Mouse (Mus musculus): ENCODE results near the gene Endov. TPM values are rescaled to one million over a fixed set of nuclear protein-coding genes. Genes with fewer than 3 reads are reported as not detected.

The Endov gene
- polyA plus RNA-seq, 1 experiment from 2014 or later, result 15.7 TPM

DNA sequence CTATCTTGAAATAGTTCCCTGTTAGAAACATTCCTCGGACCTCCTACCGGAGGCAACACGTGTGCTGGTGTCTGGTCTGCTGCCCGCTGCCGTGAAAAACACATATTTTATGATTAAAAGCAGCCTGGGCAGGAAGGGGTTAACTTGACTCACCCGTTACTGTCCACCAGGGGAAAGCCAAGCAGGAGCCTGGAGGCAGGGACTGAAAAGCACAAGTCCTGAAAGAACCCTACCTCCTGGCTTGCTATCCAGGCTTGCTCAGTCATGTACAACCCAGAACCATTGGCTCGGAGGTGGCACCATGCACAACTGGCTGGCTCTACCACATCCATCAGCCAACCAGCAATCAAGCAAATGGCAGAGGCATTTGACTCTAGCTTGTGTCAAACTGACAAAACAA is 42.6 kb downstream of the Endov start:
- H3K27me3 ChIP-seq (ENCODE audit: control insufficient read depth, insufficient read depth, low read length), result no peaks in the 10 kb centered on the region
- no peaks in the 10 kb centered on the region for H3K9me3 ChIP-seq (ENCODE audit: control insufficient read depth, low read depth, low read length)
- no peaks in the 10 kb centered on the region for H3K36me3 ChIP-seq (ENCODE audit: control insufficient read depth, insufficient read depth, low read length)
- H3K27ac ChIP-seq (ENCODE audit: low read length), result no peak overlapping the region
- 62% methylated on average over 7 of the region's 7 CpGs for WGBS
- no peaks in the 10 kb centered on the region for H3K4me1 ChIP-seq (ENCODE audit: control insufficient read depth, insufficient read depth, low read length)
- no peak overlapping the region for H3K9ac ChIP-seq (replicated peaks; ENCODE audit: low read depth, low read length)
- H3K4me3 ChIP-seq (ENCODE audit: low read depth, low read length), result no peak overlapping the region
- no peak overlapping the region for H3K4me2 ChIP-seq (replicated peaks; ENCODE audit: low read depth, low read length)
- ATAC-seq (ENCODE audit: insufficient number of reproducible peaks, insufficient read depth, low FRiP score, low read depth), result no peak

- no peaks in the 10 kb centered on the region for H3K36me3 ChIP-seq (ENCODE audit: control insufficient read depth, insufficient read depth, low read length)
- no peak for ATAC-seq (ENCODE audit: insufficient number of reproducible peaks, insufficient read depth, low FRiP score, low read depth)
- no peak overlapping the region for H3K4me3 ChIP-seq (ENCODE audit: low read depth, low read length)
- H3K4me2 ChIP-seq (replicated peaks; ENCODE audit: low read depth, low read length), result no peak overlapping the region
- 34% methylated on average over 14 of the region's 14 CpGs for WGBS
- H3K9ac ChIP-seq (replicated peaks; ENCODE audit: low read depth, low read length), result no peak overlapping the region
- no peaks in the 10 kb centered on the region for H3K9me3 ChIP-seq (ENCODE audit: control insufficient read depth, low read depth, low read length)
- H3K27me3 ChIP-seq (ENCODE audit: control insufficient read depth, insufficient read depth, low read length), result 0 out of 2 replicates have a peak, but pooled peaks cover 2% of the 10 kb centered on the region
- no peak overlapping the region for H3K27ac ChIP-seq (ENCODE audit: low read length)
- H3K4me1 ChIP-seq (ENCODE audit: control insufficient read depth, insufficient read depth, low read length), result no peaks in the 10 kb centered on the region
Observed at GRCm38 (mm10) chr11:119539944-119540343, 48.8 kb downstream of the Endov start.

- H3K27ac ChIP-seq (ENCODE audit: low read length), result no peak overlapping the region
- no peaks in the 10 kb centered on the region for H3K9me3 ChIP-seq (ENCODE audit: control insufficient read depth, low read depth, low read length)
- H3K4me1 ChIP-seq (ENCODE audit: control insufficient read depth, insufficient read depth, low read length), result no peaks in the 10 kb centered on the region
- no peaks in the 10 kb centered on the region for H3K36me3 ChIP-seq (ENCODE audit: control insufficient read depth, insufficient read depth, low read length)
- no peak for ATAC-seq (ENCODE audit: insufficient number of reproducible peaks, insufficient read depth, low FRiP score, low read depth)
- H3K27me3 ChIP-seq (ENCODE audit: control insufficient read depth, insufficient read depth, low read length), result peaks cover 8% of the 10 kb centered on the region; the same call in 1 of the 2 replicates
- 80% methylated on average over 9 of the region's 9 CpGs for WGBS
- H3K4me2 ChIP-seq (replicated peaks; ENCODE audit: low read depth, low read length), result no peak overlapping the region
- H3K9ac ChIP-seq (replicated peaks; ENCODE audit: low read depth, low read length), result no peak overlapping the region
- H3K4me3 ChIP-seq (ENCODE audit: low read depth, low read length), result no peak overlapping the region
Observed at GRCm38 (mm10) chr11:119540560-119540959, 49.4 kb downstream of the Endov start.

- no peak overlapping the region for H3K4me3 ChIP-seq (ENCODE audit: low read depth, low read length)
- WGBS, result 70% methylated on average over 9 of the region's 9 CpGs
- no peaks in the 10 kb centered on the region for H3K9me3 ChIP-seq (ENCODE audit: control insufficient read depth, low read depth, low read length)
- H3K27me3 ChIP-seq (ENCODE audit: control insufficient read depth, insufficient read depth, low read length), result peaks cover 8% of the 10 kb centered on the region; the same call in 1 of the 2 replicates
- no peak overlapping the region for H3K27ac ChIP-seq (ENCODE audit: low read length)
- no peak overlapping the region for H3K4me2 ChIP-seq (replicated peaks; ENCODE audit: low read depth, low read length)
- ATAC-seq (ENCODE audit: insufficient number of reproducible peaks, insufficient read depth, low FRiP score, low read depth), result no peak
- H3K9ac ChIP-seq (replicated peaks; ENCODE audit: low read depth, low read length), result no peak overlapping the region
- H3K36me3 ChIP-seq (ENCODE audit: control insufficient read depth, insufficient read depth, low read length), result no peaks in the 10 kb centered on the region
- 0 out of 2 replicates have a peak, but pooled peaks cover 5% of the 10 kb centered on the region for H3K4me1 ChIP-seq (ENCODE audit: control insufficient read depth, insufficient read depth, low read length)
Observed at GRCm38 (mm10) chr11:119541082-119541481, 49.9 kb downstream of the Endov start.

DNA sequence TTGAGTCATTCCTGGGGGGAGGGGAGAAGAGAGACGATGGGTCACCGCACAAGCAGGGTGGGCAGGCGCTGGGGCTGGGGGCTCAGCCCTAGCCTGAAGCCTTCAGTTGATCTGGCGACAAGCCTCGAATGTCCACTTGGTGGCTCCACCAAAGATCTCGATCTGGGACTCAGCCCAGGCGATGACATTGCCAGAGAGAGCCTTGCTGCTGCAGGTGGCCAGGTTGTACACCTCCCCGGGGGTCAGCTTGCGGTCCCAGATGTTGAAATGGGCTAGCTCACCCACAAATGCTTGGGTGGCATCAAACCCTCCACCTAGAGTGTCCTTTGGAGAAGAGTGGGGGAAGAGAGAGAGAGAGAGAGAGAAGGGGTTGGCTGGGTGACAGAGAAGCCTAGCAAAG is 51.2 kb downstream of the Endov start:
- Histone ChIP-seq H3K4me2 (replicated peaks; ENCODE audit: low read depth, low read length) (no peak overlapping the region), H3K9me3 (ENCODE audit: control insufficient read depth, low read depth, low read length) (no peaks in the 10 kb centered on the region), H3K4me3 (ENCODE audit: low read depth, low read length) (no peak overlapping the region), H3K4me1 (ENCODE audit: control insufficient read depth, insufficient read depth, low read length) (peaks cover 11% of the 10 kb centered on the region; the same call in 1 of the 2 replicates), H3K9ac (replicated peaks; ENCODE audit: low read depth, low read length) (no peak overlapping the region), H3K27ac (ENCODE audit: low read length) (no peak overlapping the region), H3K36me3 (ENCODE audit: control insufficient read depth, insufficient read depth, low read length) (no peaks in the 10 kb centered on the region), H3K27me3 (ENCODE audit: control insufficient read depth, insufficient read depth, low read length) (peaks cover 14% of the 10 kb centered on the region; the same call in 1 of the 2 replicates)
- WGBS, result 47% methylated on average over 9 of the region's 9 CpGs
- no peak for ATAC-seq (ENCODE audit: insufficient number of reproducible peaks, insufficient read depth, low FRiP score, low read depth)

DNA sequence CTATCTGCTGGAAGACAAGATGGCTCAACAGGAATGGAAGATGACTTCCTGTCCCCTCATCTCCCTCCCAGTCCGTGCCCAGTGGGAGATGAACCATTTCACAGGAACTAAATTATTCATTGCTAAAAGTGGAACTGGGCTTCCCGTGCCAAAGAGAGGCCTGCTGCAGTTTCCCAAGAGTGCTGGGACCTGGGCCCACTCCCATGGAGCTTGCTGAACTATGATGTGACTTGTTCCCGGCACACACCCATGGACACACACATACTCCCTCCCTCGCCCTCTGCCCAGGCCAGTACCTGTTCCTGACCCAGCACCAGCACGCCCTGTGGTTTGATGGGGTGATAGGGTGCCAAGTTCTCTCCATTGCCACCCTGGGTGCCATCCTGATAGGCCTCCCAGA is 51.7 kb downstream of the Endov start:
- Histone ChIP-seq H3K4me2 (replicated peaks; ENCODE audit: low read depth, low read length) (no peak overlapping the region), H3K27ac (ENCODE audit: low read length) (no peak overlapping the region), H3K4me1 (ENCODE audit: control insufficient read depth, insufficient read depth, low read length) (peaks cover 13% of the 10 kb centered on the region), H3K27me3 (ENCODE audit: control insufficient read depth, insufficient read depth, low read length) (peaks cover 14% of the 10 kb centered on the region; the same call in 1 of the 2 replicates), H3K9me3 (ENCODE audit: control insufficient read depth, low read depth, low read length) (no peaks in the 10 kb centered on the region), H3K36me3 (ENCODE audit: control insufficient read depth, insufficient read depth, low read length) (no peaks in the 10 kb centered on the region), H3K9ac (replicated peaks; ENCODE audit: low read depth, low read length) (no peak overlapping the region), H3K4me3 (ENCODE audit: low read depth, low read length) (no peak overlapping the region)
- WGBS, result 73% methylated on average over 5 of the region's 5 CpGs
- ATAC-seq (ENCODE audit: insufficient number of reproducible peaks, insufficient read depth, low FRiP score, low read depth), result no peak

DNA sequence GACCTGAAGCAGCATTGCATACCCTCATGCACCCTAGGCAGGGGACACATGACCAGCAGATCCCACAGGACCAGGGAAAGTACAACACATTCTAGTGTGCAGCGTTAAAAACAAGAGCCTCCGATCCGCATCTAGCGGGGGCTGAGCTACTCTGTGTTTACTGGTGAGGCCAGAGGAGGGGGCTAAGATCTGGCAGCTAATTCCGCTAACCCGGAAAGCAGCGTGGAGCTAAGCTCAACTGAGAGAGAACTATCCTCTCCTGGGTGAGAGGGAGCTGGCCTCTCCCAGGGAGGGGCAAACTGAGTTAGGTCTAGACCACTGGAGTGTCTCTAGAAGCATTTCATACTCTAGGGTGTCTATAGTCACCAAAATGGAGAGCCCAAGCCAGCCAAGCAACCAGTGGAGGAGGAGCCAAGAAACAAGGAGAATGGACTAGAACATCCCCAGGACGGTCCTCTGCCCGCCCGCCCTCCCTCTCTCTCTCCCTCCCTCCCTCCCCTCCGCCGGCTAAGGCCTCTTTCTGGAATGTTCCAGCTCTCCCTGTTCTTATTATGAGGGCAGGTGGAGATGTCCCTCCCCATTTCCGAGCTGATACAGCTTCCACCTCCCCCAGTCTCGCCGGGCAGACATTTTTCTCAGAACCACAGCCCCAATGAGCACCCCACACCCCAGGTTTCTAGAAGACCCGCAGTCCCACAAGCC is 52.8 kb downstream of the Endov start:
- Histone ChIP-seq H3K9ac (replicated peaks; ENCODE audit: low read depth, low read length) (no peak overlapping the region), H3K27ac (ENCODE audit: low read length) (no peak overlapping the region), H3K4me2 (replicated peaks; ENCODE audit: low read depth, low read length) (no peak overlapping the region), H3K27me3 (ENCODE audit: control insufficient read depth, insufficient read depth, low read length) (peaks cover 22% of the 10 kb centered on the region), H3K9me3 (ENCODE audit: control insufficient read depth, low read depth, low read length) (no peaks in the 10 kb centered on the region), H3K4me1 (ENCODE audit: control insufficient read depth, insufficient read depth, low read length) (peaks cover 24% of the 10 kb centered on the region), H3K36me3 (ENCODE audit: control insufficient read depth, insufficient read depth, low read length) (no peaks in the 10 kb centered on the region), H3K4me3 (ENCODE audit: low read depth, low read length) (no peak overlapping the region)
- no peak for ATAC-seq (ENCODE audit: insufficient number of reproducible peaks, insufficient read depth, low FRiP score, low read depth)
- WGBS, result 47% methylated on average over 16 of the region's 16 CpGs

GRCm38 (mm10) chr11:119544518-119545105 is 53.5 kb downstream of the Endov start:
- peaks cover 28% of the 10 kb centered on the region for H3K27me3 ChIP-seq (ENCODE audit: control insufficient read depth, insufficient read depth, low read length)
- H3K27ac ChIP-seq (ENCODE audit: low read length), result no peak overlapping the region
- H3K36me3 ChIP-seq (ENCODE audit: control insufficient read depth, insufficient read depth, low read length), result no peaks in the 10 kb centered on the region
- H3K4me2 ChIP-seq (replicated peaks; ENCODE audit: low read depth, low read length), result no peak overlapping the region
- WGBS, result 89% methylated on average over 15 of the region's 15 CpGs
- H3K9me3 ChIP-seq (ENCODE audit: control insufficient read depth, low read depth, low read length), result no peaks in the 10 kb centered on the region
- H3K9ac ChIP-seq (replicated peaks; ENCODE audit: low read depth, low read length), result no peak overlapping the region
- H3K4me3 ChIP-seq (ENCODE audit: low read depth, low read length), result no peak overlapping the region
- peaks cover 30% of the 10 kb centered on the region for H3K4me1 ChIP-seq (ENCODE audit: control insufficient read depth, insufficient read depth, low read length)
- ATAC-seq (ENCODE audit: insufficient number of reproducible peaks, insufficient read depth, low FRiP score, low read depth), result no peak

Measured in stomach, embryonic 14.5 days (tissue).